Mouse (Mus musculus) olfactory bulb, adult 2 months (tissue): ENCODE results near the gene Crtap.

Source experiments
- CTCF ChIP-seq: fragments of 200-500 bp; IDR thresholded peaks from 2 replicates; pipeline ENCODE4 v1.5.1; 2012; ENCODE audit warnings: low read depth, mild to moderate bottlenecking, low read length, moderate library complexity; ENCODE audit not compliant: insufficient read depth
- POLR2A ChIP-seq: fragments of 200-500 bp; IDR thresholded peaks from 2 replicates; pipeline ENCODE4 v1.6.1; 2012; ENCODE audit warnings: mild to moderate bottlenecking, low read depth, low read length, moderate library complexity; ENCODE audit not compliant: insufficient read depth

GRCm38 (mm10) chr9:114425576-114425975, 35.1 kb upstream of the Crtap start:
- TF ChIP-seq CTCF, result no peak
- no peak for TF ChIP-seq POLR2A
